Mouse (Mus musculus) brain, embryonic 14.5 days (tissue): ENCODE results near the gene Tmem136. TPM values are rescaled to one million over a fixed set of nuclear protein-coding genes. Genes with fewer than 3 reads are reported as not detected.

ENCODE experiments used
- DNase-seq: peaks from one replicate; pipeline ENCODE4 v3.0.0-alpha.2; 2011; ENCODE audit warnings: low read depth
- CTCF ChIP-seq: fragments of 200-500 bp; IDR thresholded peaks from 2 replicates; pipeline ENCODE4 v1.5.1; 2012; ENCODE audit warnings: inconsistent platforms, mild to moderate bottlenecking, moderate library complexity, borderline replicate concordance; ENCODE audit not compliant: insufficient read depth, insufficient read length; ENCODE audit errors: extremely low read depth
- POLR2A ChIP-seq: fragments of 200-500 bp; IDR thresholded peaks from 2 replicates; pipeline ENCODE4 v1.6.1; 2012; ENCODE audit warnings: mild to moderate bottlenecking, inconsistent platforms, borderline replicate concordance; ENCODE audit not compliant: poor library complexity, insufficient read depth, insufficient read length, severe bottlenecking; ENCODE audit errors: extremely low read depth
- polyA plus RNA-seq: library from polyadenylated mRNA; depleted of rRNA; stranded (reverse); fragments of >200 nt; gene quantifications from 2 replicates; pipeline ENCODE4 v1.2.3, GENCODE M21; 2012; rRNA removed

Gene Tmem136
- polyA plus RNA-seq, result 22.0 and 27.7 TPM in 2 replicates

- peak; percentile 92 for DNase-seq
- peak; percentile 23; the same call in 1 of the 2 replicates for TF ChIP-seq CTCF
- TF ChIP-seq POLR2A, result peak; percentile 75
Measured at GRCm38 (mm10) chr9:43116134-43116996, at the start of gene Tmem136. Gene Tmem136, minus strand, starts transcription at chr9:43116570.

- DNase-seq, result no peak
- TF ChIP-seq POLR2A (no peak), CTCF (no peak)
Measured at GRCm38 (mm10) chr9:43155960-43156359, 39.6 kb upstream of the Tmem136 start.

DNA sequence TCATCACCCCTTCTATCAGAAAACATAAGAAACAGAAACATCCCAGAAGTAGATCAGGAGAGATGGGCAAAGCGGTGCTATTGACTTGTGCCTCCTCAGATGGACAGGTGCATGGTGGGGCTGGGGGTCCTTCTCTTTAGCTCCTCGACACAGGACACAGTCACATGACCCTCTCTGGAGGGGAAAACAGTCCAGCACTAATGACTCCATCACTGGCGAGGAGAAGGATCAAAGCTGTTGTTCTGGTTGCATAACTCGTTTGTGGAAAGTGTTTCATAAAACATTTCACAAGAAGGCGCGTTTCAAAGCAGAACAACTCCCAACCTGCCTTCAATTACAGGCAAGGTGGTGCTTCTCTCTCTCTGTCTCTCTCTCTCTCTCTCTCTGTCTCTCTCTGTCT lies 35.4 kb upstream of the Tmem136 start:
- TF ChIP-seq POLR2A (no peak), CTCF (no peak)

DNA sequence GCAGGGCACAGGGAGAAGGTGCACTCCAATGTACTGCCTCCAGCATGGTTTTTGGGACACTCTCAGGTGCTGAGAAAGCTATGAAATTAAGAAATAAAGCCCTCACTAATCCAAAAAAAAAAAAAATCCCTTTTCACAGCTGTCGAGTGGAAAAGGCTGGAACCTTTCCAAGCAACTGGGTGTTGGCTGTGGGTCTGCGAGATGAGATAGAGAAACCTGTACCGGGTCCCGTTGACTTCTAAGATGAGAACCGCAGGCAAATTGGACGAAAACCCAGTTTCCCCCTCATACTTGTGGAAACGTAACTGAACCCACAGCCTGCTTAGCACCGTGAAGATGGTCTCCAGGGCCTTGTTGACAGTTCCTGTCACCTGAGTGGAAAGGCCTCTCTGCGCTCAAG lies 34.6 kb upstream of the Tmem136 start:
- DNase-seq, result peak; percentile 8
- TF ChIP-seq CTCF, result no peak

More for the DNA sequence above, 35.4 kb upstream of the Tmem136 start:
- no peak for DNase-seq

DNA sequence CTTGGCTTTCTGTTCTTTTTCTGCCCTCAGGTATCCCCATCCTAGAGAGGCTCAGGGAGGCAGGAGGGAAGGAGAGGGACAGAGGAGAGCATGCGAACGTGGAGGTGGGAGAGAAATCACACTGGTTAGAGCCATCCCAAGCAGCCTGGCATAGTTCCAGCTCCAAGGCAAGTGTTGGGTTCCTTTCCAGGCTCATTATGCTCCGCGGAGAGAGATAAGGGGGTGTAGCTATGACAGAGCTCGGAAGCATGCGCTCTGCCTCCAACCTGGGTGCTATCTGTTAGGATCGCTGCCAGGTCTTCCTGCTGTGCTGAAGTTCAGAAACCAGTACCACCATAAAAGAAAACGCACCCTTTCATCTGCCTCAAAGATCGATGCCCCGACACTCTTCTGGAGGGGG lies 33.7 kb upstream of the Tmem136 start:
- TF ChIP-seq CTCF (no peak), POLR2A (no peak)
- peak; percentile 71 for DNase-seq

DNA sequence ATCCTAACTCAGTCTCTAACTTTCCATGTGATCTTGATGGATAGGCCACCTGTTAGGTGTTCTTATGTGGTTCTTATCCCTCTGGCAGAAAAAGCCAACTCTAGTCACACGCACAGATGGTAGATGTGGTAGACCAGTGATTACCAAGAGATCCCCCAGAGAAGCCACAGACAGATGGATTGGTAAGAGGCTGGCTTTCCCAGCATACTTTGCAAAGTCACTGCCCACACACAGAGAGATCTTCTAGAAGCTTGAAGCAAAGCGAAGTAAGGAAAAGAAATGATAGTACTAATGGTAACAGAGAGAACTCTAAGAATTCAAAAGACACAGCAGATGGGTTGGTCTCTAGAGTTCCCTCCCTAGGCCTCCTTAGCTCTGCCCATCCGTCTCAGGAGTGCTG lies 33.1 kb upstream of the Tmem136 start:
- TF ChIP-seq CTCF, result no peak
- no peak for TF ChIP-seq POLR2A
- no peak for DNase-seq

- no peak for DNase-seq
- TF ChIP-seq CTCF, result no peak
- no peak for TF ChIP-seq POLR2A
Measured at GRCm38 (mm10) chr9:43145196-43145595, 28.8 kb upstream of the Tmem136 start.

GRCm38 (mm10) chr9:43144206-43144810 lies 27.9 kb upstream of the Tmem136 start:
- no peak for TF ChIP-seq POLR2A
- TF ChIP-seq CTCF, result peak; percentile 9; the same call in 1 of the 2 replicates
- DNase-seq, result peak; percentile 18

GRCm38 (mm10) chr9:43141839-43142238 lies 25.5 kb upstream of the Tmem136 start:
- DNase-seq, result peak; percentile 82
- peak; percentile 87; the same call in 1 of the 2 replicates for TF ChIP-seq CTCF
- TF ChIP-seq POLR2A, result no peak

DNA sequence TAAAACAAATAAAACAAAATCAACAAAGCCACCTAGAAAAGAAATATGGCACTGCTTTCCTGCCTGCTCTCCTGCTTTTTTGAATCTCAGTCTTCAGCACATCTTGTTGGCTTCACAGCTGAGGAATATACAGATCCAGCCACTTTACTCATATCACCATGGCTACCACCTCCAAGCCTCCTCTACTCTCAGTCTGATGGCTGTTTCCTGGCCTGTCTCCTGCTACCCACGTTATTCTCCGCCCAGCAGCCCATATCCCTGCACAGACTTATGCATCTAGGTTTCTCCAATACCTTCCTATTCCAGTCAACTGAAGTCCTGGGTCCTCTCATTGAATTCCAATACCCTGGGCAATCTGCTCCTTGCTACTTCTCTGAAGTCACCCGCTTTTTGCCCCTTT lies 17.2 kb upstream of the Tmem136 start:
- DNase-seq, result no peak
- no peak for TF ChIP-seq CTCF
- no peak for TF ChIP-seq POLR2A

GRCm38 (mm10) chr9:43132380-43132779 lies 16.0 kb upstream of the Tmem136 start:
- TF ChIP-seq CTCF (no peak), POLR2A (no peak)
- no peak for DNase-seq
